11 mouse cellular contexts compared by ENCODE assay signal in genomic region chr1:155071287-155071876, GRCm38 (mm10). TPM values are rescaled to one million over a fixed set of nuclear protein-coding genes. Genes with fewer than 3 reads are reported as not detected.
DNase-seq lines count a peak whose midpoint lies in the region; ATAC-seq and TF ChIP-seq lines count a peak whose summit lies in the region.
"Had no signal": no experiment of that assay in that cellular context is flagged by ENCODE, and none has a peak within 500 bp of the region (broad histone marks: within the 10 kb centered on the region; RNA-seq: fewer than 3 reads in every experiment).

No protein-coding gene starts in this region.

- H3K4me1 ChIP-seq in hindbrain, postnatal 0 days (ENCODE audit: insufficient read depth, low read length) = peaks cover 14% of the 10 kb centered on the region

- H3K36me3 ChIP-seq in hindbrain, postnatal 0 days (ENCODE audit: insufficient read depth, low read length) = no peaks in the 10 kb centered on the region

- ATAC-seq in hindbrain, postnatal 0 days = peak; percentile 57; the same call in 1 of the 2 replicates
- no peak for ATAC-seq in CD4-positive, CD25-positive, alpha-beta regulatory T cell, adult 4 months
- ATAC-seq: inflammation-experienced regulatory T-cells, adult 6 months had no signal

- DNase-seq in heart, adult 11 months = peak; percentile 93
- DNase-seq in heart, postnatal 4 days = no peak
- DNase-seq in urinary bladder, postnatal 14 days (ENCODE audit: low spot score) = peak; percentile 56
- no peak for DNase-seq in urinary bladder, postnatal 25 days (ENCODE audit: low spot score)
- peak; percentile 45 for DNase-seq in hindbrain, postnatal 0 days (ENCODE audit: low spot score)
- DNase-seq in cerebellum, adult 18-20 months = no peak
- no peak for DNase-seq in frontal cortex, postnatal 36 days (ENCODE audit: low spot score in 2 of 2)
- DNase-seq: cerebellum, adult 8-10 months; gastrocnemius, postnatal 25 days had no signal

- no peaks in the 10 kb centered on the region for H3K9me3 ChIP-seq in hindbrain, postnatal 0 days (ENCODE audit: low read length)

- H3K27ac ChIP-seq in hindbrain, postnatal 0 days = no peak overlapping the region

- no peaks in the 10 kb centered on the region for H3K27me3 ChIP-seq in hindbrain, postnatal 0 days (ENCODE audit: insufficient read depth, low read length)

- H3K9ac ChIP-seq in hindbrain, postnatal 0 days (replicated peaks; ENCODE audit: low read length) = no peak overlapping the region

- WGBS in hindbrain, postnatal 0 days = 32% methylated on average over 7 of the region's 7 CpGs

- no peak for TF ChIP-seq CTCF in hindbrain, postnatal 0 days (IDR thresholded peaks at IDR 0.05; ENCODE audit: low read depth)

- H3K4me2 ChIP-seq in hindbrain, postnatal 0 days (ENCODE audit: low read depth, low read length) = no peak overlapping the region

- H3K4me3 ChIP-seq in hindbrain, postnatal 0 days (ENCODE audit: low read length) = no peak overlapping the region

RNA-seq across cellular contexts. Expression of gene Ier5, which starts 28.1 kb away (rescaled TPM):
- total RNA-seq in heart, postnatal 4 days (2021) = 10 to 100 TPM; 26.1 to 26.6 TPM
- total RNA-seq in hindbrain, postnatal 0 days (2014; rRNA removed) = 51.4 and 60.5 TPM in 2 replicates
- polyA plus RNA-seq in hindbrain, postnatal 0 days (2015; fragmentation: Nextera tagmentation; extraction: Ambion mirVana) = 5.2 and 5.7 TPM in 2 replicates
- polyA plus RNA-seq in CD4-positive, CD25-positive, alpha-beta regulatory T cell, adult 4 months (2017; shearing (Covaris generic)) = 10 to 100 TPM in 1 of 2 experiments, 1 to 10 TPM in 1; 4.9 to 12.6 TPM

Comparison
In these comparisons a context has a peak if more than half of its experiments do, and no peak if none do; other contexts are left out.
1. DNase-seq: peak in heart, adult 11 months (single experiment), urinary bladder, postnatal 14 days (single experiment) and hindbrain, postnatal 0 days (single experiment); none in heart, postnatal 4 days (single experiment), urinary bladder, postnatal 25 days (single experiment), cerebellum, adult 18-20 months (0 of 2) and frontal cortex, postnatal 36 days (0 of 2).